Mouse (Mus musculus) inflammation-experienced regulatory T-cells, adult 6 months (primary cell): Measurements from ENCODE around the gene Mapkbp1. TPM values are rescaled to one million over a fixed set of nuclear protein-coding genes. Genes with fewer than 3 reads are reported as not detected.

ENCODE experiments used
- ATAC-seq: one replicate; pipeline ENCODE4 v1.8.0; 2017
- polyA plus RNA-seq, 3 experiments: library from polyadenylated mRNA; unstranded; fragments of 100-300 nt; shearing (Covaris generic); gene quantifications; one replicate each; pipeline ENCODE4 v1.2.1; 2017

Gene Mapkbp1
- 1 to 10 TPM; 1.2 to 3.1 (median 1.6) TPM for polyA plus RNA-seq

DNA sequence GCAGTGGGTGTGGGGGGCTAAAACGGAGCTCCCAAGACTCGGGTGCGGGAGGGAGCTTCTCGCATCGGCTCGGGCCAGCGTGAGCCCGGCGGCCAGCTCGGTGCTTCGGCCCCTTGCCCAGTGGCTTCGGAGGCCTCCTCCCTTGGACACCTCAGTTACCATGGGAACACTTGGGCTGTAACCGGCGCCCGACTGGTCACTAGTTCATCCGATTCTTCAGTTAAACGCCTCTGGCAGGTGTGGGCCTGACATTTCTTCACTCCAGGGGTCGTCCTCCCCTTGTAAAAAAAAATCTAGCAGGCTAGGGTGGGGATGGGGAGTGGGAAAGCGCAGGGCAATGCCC lies at the start of gene Mapkbp1:
Mapkbp1 (plus strand) TSS at position 163 of the 343 bp plus-strand sequence.
- ATAC-seq: no peak

DNA sequence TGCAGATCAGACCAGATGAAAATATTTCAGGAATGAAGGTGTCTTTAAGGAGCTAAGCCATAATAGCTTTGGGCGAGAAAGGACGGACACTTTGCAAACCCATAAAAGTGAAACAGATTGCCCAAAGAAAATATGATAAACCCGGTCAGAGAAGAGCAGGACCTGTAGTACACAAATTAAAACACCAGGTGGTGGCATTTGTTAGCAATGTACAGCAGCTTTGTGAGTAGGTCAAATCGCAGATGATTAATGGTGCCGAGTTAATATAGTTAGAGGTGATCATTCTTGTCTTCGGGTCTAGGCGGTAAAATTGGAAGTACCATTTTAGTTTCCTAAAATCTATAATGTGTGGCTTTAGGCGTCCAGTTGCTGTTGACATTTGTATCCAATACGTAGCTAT lies 1.9 kb upstream of the Mapkbp1 start:
- ATAC-seq: peak; percentile 50

DNA sequence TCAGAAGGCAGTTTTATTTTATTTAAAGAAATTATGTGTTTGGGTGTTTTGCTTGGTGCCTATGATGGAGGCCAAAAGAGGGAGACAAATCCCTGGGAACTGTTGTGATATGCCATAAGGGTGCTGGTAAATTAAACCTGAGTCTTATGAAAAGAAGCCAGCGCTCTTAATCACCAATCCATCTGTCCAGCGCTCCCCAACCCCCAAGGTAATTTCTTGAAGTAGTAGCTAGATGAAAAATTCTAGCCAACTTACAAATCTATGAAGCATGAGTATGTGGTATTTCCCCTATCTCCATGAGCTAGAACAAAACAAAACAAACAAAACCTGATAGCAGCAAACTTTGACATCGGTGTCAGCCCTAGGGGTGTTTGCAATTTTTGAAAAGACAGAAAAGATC lies 1.2 kb upstream of the Mapkbp1 start:
- ATAC-seq: no peak

DNA sequence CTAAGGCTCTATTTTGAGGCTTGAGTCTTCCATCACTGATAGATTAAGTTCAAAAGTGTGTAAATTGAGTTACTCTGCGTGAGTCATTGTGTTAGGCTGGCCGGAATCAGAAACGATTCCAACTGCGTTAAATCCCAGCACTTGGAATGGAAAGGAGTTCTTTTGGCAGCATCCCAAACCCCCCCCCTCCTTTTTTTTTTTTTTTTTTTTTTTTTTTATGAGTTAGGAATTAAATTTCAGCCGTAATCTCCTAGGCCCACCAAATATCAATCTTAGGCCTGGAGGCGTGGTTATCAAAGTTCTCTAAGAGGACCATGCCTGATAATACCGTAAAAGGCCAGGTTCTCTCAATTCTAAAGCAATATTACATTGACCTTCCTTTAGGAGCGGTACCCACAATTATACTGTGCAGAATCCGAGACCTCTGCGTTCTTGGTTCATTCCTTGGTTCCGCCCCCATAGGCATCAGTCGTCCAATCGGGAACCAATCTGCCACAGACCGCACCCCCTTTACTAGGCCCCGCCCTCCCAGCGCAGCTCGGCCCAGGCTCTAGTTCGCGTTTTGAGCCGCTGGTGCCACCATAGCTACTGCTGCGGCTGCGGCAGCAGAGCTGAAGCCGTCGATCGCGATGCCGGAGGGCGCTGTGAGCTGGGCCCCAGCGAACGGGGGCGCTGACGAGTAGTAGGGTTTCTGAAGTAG lies 512 bp upstream of the Mapkbp1 start:
- peak; percentile 96 for ATAC-seq

DNA sequence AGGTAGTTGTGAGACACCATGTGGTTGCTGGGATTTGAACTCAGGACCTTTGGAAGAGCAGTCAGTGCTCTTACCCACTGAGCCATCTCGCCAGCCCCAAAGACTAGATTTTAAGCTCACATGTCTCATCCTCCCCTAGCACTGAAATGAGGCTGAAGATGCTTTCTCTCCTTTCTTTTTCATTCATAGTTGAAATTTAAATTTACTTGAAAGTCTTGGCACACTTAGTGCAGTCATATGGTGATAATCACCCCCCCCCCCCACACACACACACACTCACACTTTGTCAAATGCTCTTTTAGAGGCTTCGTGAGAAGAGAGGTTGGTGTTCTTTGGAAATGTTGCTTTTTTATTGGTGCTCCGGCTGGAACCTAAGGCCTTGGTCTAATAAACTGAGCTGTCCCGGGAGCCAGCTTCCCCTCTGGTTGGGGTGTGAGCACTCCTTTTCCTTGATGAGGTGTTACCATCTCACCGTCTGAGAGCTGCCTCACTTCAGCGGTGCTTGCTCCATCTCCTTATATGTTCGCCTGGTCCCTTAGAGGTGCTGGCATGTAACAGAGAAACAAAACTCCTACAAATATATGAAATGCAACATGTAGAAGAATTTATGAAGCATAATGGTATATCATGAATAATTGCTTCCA lies 8.0 kb downstream of the Mapkbp1 start:
- no peak for ATAC-seq

DNA sequence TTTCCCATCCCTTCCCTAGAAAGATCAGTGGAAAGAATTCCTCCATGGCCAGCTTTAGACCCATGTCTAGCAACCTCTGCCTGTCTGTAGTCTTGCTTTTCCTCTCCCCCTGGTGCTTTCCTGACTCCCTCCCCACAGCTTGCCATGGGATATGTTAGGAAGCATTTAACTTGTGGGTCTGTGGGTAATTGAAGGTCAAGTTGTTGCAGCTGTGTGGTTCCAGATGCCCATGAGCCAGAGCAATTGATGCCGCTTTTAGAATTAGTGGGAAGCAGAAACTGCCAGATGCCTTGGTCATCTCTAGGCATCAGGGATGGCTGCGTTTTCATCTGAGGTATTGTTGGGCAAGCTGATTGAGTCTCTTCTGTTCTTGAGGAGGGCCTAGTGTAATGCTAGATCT lies 9.1 kb downstream of the Mapkbp1 start:
- ATAC-seq: no peak

DNA sequence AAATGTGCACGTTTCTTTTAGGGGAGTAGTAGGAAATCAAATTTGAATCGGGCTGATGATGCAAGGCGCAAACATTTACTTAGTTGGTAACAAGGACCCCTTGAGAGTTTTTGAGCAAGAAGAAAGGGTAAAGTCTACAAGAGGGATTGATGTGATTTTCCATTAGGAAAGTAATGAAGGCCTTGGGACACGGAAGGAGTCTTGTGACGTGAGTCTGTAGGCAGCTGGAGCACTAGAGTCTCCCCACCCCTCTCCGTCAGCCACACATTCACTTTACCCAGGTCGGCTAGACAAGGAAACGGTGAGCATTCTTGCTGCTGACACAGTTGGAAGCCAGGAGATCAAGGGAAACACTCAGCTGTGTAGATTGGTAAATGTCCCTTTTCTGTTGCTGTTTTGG lies 13.4 kb downstream of the Mapkbp1 start:
- no peak for ATAC-seq

DNA sequence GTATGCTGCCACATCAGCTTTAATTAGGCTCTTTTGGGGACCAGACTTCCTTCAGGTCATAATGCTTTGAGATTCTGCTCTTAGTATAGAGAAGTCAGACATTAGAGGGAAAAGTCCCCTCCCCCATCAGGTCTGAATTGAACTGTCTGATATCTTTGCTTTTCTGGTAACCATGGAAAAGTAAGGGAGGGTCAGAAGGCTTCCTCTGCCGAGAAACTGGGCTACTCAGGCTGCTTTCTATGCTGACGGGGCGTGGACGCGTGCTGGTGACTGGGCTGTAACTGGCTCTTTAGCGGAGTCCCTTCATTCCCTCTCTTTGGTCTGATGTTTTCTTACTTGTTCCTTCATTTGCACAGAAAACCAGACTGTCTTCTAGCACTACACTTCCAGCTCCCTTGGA lies 13.9 kb downstream of the Mapkbp1 start:
- ATAC-seq: no peak

DNA sequence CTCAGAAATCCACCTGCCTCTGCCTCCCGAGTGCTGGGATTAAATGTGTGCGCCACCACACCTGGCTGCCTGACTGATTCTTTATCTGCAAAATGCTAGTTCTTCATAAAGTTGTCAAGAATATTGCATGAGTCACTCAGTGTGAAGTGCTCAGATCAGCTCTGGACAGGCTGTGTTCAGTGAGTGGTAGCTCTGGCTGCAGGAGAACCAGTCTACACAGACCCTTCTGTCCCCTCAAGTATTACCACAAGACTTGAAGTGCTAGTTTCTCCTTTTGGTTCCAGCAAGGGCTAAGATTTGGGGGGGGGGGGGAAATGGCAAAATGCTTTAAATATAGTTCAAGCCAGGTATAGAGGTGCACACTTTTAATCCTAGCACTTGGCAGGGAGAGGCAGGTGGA lies 14.9 kb downstream of the Mapkbp1 start:
- no peak for ATAC-seq

DNA sequence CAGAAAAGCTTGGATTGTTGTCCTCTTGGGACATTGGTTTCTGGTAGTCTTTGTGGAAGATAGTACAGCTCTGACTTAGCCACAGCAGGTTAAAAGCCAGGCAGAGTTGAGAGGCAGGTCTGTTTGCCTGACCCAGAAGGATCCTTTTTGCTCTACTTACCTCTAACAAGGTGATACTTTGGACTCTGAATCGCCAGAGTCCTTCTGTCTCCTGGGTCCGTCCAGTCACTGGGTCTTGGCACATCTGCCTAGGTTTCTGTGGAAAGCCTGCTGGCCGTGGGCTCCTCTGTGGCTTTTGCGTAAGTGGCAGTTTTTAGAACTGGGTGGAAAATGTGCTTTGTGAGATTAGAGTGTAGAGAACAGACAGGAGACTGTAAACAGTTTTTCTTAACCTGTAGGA lies 16.5 kb downstream of the Mapkbp1 start:
- ATAC-seq: no peak

DNA sequence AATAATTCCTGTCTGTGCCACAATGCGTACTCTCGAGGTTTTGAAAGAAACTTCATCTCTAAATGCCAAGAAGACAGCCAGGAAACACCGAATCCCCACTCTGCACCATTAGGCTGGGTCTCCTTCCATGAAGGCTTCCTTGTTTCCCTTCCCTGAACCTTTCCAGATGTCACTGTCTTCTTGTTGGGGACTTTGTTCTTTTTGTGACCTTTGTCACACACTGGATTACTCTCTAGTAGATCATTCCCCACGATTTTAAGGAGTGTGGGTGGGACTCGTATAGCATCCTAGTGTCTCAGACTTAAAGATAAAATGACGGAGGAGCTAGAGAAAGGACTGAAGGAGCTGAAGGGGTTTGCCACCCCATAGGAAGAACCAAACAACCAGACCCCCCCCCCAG lies 18.4 kb downstream of the Mapkbp1 start:
- ATAC-seq: no peak

DNA sequence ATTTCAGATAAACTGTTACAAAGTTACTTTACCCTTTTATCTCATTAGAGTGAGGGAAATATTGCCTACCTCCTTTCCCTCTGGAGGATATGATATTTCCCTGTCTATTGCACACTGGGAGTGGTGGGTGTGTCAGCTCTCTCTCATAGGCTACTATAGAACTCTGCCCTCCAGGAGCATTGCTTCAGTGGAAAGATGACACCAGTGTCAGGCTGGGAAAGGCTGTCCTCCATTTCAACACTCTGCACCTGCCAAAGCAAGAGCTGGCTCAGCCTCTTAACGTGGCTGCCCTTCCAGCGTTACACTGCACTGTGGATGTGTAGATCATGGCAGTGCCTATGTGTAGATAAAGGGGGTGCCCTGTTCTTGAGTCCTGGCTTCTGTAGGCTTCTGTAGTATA lies 19.9 kb downstream of the Mapkbp1 start:
- no peak for ATAC-seq

DNA sequence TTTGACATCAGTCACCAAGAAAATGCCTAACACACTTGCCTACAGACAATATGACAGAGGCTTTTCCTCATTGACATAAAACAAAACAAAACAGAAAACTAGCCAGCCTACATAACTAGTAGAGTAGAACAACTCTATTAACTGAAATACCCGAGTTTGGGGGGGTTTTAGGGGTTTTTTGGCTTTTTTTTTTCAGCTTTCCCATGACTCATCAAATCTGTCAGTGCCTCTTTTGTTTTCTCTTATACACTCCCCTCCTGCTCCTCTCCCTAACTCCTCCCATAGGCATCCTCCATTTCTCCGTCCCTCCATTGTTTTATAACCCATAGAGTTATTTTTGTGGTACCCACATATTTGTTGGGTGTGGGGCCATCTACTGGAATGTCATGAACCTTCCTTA lies 21.0 kb downstream of the Mapkbp1 start:
- no peak for ATAC-seq

DNA sequence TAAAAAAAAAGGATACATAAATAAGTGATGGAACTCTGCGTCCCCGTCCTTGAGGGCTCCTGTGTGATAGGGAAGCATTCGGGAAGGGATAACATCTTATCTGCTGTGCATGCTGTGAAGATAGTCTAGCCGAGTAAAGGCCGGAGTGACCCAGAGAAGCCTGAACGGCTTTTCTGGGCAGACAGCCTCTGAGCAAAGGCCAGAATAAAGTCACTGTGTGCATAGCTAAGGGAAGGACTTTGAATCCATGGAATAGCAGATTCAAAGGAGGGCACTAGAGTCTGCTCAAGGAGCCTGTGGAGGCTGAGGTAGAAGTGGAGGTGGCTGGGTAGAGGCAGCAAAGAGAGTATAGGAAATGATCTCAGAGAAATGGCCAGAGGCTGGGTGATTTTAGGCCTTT lies 22.3 kb downstream of the Mapkbp1 start:
- ATAC-seq: no peak

DNA sequence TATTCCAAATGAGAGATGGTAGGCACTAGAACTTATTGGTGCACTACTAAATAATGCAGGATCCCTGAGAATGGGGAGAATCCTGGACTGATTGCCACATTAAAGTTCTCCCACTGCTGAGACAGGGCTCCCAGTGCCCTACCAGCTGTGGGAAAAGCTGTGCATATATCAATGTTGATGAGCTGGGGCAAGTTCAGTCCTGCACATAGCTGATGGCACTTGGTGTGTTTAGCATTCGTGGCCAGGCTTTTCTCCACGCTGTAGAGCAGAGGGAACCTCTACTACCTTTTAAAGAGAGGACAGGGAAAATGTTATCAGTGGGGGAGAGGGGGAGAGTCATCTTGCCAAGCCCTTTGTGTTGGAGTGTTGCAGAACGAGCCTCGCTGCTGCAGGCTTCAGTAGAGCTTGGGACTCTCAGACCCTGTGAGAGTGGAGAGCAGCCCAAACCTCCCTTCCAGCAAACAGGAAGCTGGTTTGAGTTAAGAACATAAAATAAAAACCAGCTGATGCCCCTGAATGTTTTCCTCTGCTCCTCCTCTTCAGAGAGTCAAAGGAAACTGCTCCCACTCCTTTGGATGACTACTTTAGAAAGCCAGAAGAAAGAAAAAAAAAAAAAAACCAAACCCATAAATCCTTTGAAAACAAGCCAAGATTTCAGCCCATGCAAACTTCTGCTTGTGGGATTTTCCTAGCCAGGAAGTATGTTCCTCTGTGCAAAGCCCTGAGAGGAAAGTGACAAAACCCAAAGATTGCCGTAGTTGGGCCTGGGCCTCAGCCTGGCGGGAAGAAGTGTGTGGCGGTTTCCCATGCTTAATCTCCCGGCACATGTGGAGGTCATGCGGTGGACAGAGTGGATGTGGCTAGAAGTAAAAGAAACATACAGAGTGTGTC lies 23.1 kb downstream of the Mapkbp1 start:
- ATAC-seq: no peak

DNA sequence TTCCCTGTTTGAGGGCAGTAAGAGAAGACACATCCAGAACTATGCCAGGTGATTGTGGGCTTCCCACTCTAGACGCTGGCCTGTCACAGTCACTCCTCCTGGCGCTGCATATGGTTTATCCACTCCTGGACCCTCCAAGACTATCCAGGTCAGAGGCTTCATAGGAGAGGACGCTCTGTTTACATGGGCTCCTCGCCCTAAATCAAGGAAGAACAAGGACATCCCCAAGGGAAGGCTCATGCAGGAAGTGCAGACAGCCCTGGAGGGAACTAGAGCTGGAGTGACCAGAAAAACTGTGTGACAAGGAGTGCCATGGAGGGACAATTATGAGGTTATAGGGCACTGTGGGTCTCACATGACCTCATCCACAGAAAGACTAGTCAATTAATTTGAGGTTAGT lies 24.9 kb downstream of the Mapkbp1 start:
- no peak for ATAC-seq

DNA sequence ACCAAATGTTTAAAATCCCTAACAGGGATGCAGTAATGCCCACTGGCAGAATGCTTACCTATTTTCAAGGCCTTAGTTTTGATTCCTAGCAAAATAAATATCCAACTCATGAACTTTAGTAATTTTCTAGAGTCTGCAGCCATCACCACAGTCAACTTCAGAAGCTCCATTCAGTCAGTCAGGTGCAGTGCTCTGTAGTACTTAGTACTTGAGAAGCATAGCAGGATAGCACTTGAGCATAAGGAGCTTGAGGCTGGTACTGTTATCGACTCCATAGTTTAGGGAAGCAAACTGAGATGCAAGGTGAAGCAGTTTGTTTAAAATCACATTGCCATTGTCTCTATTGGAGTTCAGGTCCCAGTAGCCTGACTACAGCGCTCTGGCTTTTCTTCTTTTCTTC lies 27.2 kb downstream of the Mapkbp1 start:
- no peak for ATAC-seq

DNA sequence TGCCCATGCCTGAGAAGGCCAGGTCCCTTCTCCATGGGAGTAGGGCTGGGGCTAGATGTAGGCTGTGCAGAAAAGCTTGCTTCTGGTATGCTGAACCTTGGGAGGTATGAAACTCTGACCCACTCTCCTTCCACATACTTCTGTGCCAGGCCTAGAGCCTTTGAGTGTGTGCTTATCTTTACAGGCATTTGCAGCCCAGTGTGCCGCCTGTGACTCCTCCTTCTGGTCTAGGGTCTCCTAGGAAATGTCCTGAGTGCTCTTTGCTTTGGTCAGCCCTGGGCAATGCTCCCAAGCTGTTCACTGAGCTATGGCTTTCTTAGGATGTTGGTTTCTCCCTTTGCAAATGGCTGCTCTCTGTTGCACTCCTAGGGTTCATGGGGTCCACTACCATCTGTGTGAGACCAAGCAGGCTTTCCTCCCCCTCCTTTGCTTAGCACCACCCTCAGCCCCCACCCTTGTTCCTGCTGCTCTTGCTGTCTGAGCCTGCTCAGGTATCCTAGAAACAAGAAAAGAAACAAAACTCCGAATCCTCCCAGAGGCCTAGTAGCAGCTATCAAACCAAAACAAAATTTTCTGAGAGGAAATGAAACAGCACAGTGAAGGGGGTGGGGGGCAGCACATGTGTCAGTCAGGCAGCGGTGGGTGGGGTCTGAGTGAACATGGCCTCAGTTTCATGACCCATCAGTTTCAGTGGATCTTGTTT lies 28.5 kb downstream of the Mapkbp1 start:
- ATAC-seq: no peak

DNA sequence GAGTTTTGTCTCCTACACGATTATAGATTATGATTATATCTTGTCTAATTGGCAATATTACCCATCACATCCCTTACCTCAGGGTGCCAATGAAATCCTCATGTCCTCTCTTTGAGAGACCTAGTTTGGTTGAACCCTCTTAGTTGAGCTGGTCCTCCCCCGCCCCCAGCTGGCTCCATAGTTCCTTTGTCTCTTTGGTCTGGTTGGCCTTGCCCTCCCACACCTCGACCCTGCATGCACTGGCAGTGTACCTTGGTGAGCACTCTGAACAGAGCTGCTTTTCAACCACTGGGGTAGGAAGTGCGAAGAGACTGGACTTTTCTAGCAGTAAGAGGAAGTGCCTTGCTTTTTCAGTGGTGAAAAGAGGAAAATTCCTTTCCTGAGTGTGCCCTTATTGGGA lies 29.5 kb downstream of the Mapkbp1 start:
- no peak for ATAC-seq

DNA sequence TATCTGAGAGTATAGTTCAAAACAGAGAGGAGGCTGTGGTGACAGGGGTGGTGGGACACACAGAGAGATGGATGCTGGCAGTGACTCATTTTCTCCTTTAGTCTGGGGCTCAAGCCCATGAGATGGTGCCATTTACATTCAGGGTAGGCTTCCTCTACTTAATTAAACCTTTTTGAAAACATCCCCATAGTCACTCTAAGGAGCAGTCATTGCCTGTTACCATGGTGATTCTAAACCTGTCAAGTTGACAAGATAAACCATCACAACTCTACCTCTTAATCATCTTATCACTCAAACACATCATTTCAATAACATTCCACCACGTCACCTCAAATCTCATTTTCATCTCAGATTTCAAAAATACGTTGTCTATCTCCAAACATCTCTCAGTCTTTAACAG lies 31.5 kb downstream of the Mapkbp1 start:
- peak; percentile 80 for ATAC-seq

DNA sequence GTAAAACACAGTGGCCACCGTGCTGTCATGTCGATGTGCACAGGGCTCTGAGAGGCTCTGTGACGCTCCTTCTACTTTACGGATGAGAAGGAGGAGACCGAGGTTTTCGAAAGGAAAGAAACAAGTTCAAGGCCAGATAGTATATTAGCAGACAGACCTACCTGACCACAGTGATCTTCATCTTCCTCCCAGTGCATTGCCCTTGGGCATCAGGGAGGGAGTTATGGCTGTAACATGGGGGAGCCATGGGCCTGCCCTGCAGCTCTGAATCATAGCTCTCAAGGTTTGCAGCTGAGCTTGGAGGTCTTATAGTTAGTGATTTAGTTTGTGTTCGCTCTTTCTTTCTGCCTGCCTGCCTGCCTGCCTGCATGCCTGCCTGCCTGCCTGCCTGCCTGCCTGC lies 34.2 kb downstream of the Mapkbp1 start:
- ATAC-seq: no peak

DNA sequence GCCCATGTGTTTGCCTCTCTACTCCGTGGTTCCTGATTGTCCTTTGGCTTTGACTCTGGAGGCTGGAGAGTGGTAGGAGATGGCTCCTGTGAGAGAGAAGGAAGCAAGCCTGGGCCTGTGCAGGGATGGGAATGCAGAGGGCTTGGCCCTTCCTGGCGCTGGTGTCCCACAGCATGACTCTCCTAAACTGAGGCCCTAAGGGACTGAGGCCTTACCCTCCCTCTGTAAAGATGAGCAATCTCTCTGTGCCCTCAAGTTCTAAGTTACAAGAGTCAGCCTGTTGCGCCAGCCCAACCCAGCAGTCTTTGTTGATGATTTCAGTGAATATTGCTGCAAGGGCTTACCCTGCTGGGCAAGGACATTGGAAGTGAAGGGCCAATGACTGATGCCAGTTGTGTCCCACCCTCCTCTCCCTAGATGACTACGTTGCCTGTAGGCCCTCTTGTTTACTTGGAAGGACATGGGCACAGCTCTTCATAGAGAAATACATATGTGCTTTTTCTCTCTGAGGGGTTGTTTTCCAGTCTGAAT lies 35.2 kb downstream of the Mapkbp1 start:
- no peak for ATAC-seq

DNA sequence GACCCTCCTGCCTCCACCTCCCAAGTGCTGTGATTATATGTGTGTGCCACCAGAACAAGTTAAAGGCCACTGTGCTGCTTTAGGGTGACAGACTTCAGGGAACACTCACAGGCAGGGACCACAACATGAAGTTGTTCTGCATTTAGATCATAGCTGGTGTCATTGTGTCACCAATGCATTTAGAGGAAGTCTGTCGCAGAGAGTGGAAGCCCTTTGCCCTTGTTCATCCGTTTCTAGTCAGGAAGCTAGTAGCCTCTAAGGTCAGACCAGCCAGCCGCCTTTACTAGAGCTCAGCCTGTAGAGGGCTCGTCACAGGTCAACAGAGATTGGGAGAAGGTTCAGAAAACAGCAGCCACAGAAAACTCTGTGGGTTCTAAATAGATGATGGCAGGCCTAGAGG lies 36.2 kb downstream of the Mapkbp1 start:
- ATAC-seq: no peak
